Mouse (Mus musculus): ENCODE measurements at regions not wholly inside any gene's neighbourhood (a gene's known extent, or its start where the extent isn't known, plus 50 kb on each side); places are given as distances from the start of the nearest gene placed in this dataset.

DNA sequence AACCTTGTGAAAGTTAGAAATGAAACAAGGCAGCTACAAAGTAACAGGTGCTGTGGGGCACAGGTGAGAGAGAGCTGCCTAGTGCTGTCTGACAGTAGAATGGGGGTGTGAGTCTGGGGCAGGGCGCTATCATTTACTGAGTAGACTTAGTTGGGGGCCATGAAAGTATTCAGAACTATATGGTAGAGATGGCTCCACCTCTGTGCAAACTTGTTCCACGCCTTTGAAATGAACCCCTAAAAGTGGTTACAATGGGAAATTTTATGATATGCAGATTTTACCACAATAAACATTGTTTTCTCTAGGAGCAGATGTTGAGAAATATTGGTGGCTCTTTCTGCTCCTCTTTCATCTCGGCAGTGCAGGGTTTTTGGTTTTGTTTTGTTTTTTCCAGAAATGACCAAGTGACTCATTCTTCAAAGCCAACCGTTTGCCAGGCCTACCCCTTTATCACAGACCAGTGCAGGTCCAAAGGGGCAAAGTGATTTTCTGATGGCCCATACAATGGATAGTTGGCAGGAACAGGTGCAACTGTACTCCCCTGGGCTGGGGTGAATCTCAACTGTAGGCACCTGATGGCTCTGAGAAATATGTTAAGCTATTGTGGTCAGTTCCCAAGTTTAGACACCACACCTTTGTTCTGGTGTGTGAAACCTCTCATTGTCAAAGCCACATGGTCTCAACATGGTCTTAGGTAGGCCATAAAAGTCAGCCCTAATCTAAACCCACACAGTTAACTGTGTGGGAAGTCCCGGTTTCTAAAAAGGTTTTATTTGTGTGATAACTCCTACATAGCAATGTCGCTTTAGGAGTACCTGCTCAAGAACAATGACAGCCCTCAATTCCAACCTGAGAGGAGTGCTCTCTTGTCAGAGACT, 77.2 kb downstream of the Ets2 start:
- ATAC-seq (replicated peaks; ENCODE audit: poor library complexity, severe bottlenecking), result no peak

DNA sequence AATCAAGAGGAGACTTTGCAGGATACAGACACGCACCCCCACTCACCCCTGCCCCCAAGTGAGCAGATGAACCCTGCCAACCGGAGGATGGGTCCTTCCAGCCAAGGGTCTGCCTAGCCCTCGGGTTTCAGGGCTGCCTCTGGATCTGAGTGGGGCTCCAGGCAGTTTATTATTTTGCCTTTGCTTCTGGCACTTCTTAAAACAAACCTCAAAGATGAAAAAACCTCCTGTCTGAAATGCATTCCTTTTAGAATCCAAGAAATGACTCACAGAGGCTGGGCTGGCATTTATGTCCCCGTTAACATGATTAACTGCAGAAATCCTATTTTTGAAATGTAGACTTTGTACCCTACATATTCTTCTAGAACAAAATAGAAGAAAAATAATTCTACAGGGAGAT, 76.3 kb downstream of the Ets2 start:
- ATAC-seq (replicated peaks; ENCODE audit: poor library complexity, severe bottlenecking), result no peak

DNA sequence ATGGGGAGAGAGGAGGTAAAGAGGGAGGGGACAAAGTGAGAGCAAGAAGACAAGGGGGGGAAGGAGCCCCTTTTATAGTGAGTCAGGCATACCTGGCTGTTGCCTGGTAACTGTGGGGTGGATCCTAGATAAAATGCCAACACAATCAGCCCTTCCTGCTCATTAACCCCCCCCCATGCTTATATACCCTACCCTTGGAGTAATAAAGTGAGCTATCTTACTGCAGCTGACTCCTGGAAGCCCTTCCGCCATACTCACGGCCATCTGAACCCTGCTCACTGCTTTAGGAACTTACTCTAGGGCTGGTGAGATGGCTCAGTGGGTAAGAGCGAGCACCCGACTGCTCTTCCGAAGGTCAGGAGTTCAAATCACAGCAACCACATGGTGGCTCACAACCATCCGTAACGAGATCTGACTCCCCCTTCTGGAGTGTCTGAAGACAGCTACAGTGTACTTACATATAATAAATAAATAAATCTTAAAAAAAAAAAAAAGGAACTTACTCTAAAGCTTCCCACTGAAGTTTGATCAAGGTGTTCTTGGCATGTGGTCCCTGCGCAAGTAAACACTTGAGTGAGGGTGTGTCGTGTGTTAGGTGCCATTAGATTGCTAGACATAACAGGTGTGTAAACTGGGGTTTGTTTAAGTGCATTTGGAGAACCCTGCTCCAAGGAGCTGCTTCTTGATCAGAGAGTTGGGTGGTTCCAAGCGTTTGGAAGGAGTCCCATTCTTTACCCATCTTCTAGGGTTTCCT, 74.9 kb downstream of the Ets2 start:
- ATAC-seq (replicated peaks; ENCODE audit: poor library complexity, severe bottlenecking), result no peak

DNA sequence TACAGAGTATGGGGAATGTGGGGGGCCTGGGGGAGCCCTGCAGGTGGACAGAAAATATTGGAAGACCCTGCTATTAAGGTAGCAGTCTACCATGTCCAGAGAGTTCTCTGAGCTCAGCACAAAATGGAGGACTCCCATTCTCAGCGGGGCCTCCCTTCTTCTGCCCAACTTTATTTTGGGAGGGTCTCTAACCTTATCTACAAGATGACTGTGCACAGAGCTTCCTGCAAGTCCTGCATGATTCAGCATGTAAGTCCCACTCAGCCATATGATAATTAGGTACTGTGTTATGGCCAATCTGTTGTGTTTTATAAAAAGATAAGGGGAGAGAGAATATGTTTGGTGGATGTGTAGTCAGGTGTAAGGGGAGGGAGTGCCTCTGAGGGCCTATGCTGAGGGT, 74.1 kb downstream of the Ets2 start:
- ATAC-seq (replicated peaks; ENCODE audit: poor library complexity, severe bottlenecking), result no peak

DNA sequence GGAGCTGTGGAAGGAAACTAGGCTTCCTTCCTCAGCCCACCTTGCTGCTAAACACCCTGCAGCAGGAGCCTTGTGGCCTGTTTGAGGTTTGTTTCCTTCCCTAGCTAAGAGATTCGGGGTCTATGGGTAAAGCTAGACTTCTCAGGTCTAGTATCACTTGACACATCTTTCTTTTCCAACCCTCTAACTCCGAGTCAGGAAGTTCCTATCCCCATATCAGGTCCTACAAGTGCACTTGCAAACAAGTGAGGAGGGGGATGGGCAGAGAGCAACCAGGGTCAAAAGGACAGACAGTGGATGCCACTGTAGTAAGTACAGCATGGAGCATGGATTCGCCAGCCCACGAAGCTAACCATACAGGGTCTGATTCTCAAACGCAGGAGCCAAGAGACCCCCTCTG, 73.5 kb downstream of the Ets2 start:
- ATAC-seq (replicated peaks; ENCODE audit: poor library complexity, severe bottlenecking), result no peak

DNA sequence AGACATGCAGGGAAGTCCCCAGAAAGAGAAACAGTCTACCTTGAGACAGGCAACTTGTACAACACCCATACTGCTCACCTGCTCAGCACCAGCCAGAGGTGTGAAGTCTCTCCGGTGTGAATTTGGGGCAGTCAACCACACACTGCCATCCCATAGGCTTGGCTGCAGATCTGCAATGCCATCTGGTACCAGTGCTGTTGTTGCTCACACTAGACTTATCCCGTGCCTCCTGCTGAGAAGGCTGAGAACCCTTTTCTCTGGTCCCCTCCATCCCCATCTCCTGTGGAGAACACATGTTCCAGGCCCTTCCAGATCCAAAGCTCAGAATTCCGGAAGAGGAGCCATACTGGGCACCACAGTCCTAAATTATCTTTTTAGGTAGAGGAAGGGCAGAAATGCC, 71.3 kb downstream of the Ets2 start:
- ATAC-seq (replicated peaks; ENCODE audit: poor library complexity, severe bottlenecking), result no peak

All from granulocyte monocyte progenitor cell, adult 5-6 weeks (primary cell).